Mouse (Mus musculus) heart, adult 18-20 months (tissue): ENCODE measurements at regions not wholly inside any gene's neighbourhood (a gene's known extent, or its start where the extent isn't known, plus 50 kb on each side); places are given as distances from the start of the nearest gene placed in this dataset.
A peak's percentile ranks its signal among the peaks of the same experiment; 100 is the strongest.
"Not testable (repeated sequence)": the region's sequence is repeated elsewhere in the genome, so short reads cannot be mapped to it uniquely, and the experiment has no call there.

Experiments
- DNase-seq, 2 experiments: peaks; one replicate each; pipeline ENCODE4 v3.0.0; 2021 to 2022; ENCODE audit warnings: mixed read lengths in 1 of 2

DNA sequence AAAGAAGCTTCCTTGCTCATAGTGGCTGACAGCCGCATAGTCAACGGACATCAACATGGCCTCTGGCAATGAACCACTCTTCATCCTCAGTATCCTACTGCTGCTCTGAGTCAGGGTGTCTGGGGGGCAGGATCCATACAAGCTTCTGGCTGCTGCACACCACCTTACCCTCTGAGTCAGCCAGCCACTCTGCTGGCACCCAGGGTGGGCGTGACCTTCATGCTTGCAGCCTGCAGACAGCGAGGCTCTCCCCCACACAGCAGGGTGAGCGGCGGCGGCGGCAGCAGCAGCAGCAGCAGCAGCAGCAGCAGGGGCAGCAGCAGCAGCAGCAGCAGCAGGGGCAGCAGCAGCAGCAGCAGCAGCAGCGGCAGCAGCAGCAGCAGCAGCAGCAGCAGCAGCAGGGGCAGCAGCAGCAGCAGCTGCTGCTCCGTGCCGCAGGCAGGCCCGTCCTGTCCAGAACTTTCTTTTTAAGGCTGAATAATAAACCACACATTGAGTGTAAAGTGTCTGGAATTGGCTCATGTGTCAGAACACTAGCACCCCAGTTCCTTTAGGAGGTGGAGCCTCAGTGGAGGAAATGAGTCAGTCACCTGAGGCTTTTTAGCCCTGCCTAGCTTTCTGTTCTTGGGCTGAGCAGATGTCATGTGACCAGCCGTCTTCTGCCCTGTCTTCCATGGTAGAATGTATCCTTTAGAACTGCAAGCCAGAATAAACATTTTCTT lies 186.3 kb downstream of the 1810013L24Rik start:
- no peak for DNase-seq

DNA sequence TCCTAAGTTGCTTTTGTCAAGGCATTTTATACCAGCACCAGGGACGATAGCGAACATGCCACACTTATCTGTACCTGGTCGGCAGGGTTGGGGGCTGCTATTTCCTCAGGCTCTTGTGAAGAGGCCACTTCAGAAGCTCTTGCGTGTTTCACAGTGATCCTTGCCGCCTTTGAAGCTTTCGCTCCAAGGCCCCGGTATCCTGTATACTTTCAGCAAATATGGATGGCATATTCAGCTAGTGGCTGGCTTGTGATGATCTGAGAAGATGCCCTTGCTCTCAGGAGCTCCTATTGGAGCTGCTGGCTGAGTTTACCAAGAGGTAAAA lies 186.8 kb downstream of the 1810013L24Rik start:
- DNase-seq, result no peak

DNA sequence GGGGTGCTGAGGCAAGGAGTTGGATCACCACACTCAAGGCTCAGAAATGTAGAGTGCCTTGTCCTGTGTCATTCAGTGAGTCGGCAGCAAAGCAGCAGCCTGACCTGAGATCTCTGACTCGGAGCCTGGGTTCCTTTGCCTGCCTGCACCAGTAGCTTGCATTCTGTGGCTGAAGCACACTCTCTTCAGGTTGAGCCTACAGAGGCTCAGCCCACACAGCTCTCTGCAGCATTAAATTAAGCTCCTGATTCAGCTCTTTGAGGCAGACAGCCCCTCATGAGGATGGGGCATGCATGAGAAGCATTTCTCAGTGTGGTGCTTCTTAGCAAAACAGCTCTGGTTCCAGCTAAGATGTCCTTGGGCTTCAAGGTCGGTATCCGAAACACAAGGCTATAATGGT lies 200.8 kb downstream of the 1810013L24Rik start:
- DNase-seq, result no peak

DNA sequence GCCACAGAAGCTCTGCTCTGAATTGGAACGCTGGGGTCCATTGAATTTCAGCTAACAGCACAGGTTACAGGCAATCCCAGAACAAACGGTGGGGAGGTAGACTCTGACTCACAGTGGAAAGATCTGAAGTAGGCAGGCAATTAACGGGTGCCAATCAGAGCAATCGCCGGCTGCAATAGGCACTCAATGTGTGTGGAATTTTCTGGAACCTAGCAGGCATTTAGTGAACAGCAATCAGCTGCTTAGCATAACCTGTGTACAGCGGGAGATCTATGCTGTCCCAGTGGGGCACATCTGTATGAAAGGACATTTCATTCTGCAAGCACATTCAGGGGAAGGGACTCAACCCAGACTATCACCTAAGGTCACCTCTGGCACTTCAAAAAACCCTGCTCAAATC lies 213.4 kb downstream of the 1810013L24Rik start:
- DNase-seq, result no peak

DNA sequence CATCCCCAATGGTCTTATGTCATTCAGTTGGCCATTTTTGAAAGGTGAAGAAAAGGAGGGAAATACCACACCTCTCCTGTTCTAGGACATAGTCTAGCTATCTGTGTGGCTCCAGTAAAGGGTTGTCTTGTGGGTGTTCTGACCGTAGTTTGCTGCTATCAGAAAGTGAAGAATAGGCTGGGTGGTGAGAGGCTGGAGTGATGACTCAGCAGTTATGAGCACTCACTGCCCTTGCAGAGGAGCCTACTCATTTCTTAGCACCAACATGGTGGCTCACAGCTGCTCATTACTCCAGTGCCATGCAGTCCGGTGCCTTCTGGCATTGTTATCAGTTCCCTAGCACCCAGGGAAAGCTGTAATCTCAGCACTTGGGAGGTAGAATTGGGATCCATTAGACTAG lies 217.0 kb downstream of the 1810013L24Rik start:
- DNase-seq, result no peak

DNA sequence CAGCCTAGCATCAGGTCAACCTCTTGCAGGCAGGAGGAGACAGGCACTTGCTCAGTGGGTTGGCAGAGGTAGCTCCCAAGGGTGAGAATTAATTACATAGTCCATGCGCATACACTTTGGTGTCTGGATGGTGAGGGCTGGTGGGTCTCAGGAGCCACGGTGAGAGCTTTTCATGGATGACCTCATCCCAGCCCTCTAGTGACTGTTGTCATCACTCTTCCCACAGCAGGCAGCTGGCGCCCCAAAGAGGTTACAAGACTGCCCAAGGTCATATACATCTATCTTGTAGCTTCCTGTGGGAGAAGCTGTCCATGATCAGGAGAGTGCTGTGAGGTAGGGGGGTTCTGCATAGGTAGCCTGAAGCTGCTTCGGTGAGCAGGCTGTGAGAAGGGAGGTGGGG lies 224.5 kb downstream of the 1810013L24Rik start:
- DNase-seq, result no peak

DNA sequence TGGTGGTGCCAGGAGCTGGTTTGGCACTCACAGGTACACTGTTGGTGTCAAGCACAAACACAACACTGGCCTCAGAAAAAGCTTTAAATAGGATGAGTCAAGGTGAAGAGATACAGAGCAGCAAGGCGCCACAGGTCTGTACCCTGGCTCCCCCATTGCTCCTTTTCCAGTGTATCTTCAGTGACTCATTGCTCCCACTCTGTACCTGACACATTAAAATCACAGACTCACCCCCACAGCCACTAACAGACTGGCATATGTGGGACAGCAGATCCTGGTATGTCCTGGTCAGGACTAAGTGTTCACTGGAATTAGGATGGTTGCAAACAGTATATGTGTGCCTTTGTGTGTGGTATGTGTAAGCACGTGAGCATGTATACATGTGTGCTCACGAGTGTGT lies 226.5 kb downstream of the 1810013L24Rik start:
- DNase-seq, result no peak

DNA sequence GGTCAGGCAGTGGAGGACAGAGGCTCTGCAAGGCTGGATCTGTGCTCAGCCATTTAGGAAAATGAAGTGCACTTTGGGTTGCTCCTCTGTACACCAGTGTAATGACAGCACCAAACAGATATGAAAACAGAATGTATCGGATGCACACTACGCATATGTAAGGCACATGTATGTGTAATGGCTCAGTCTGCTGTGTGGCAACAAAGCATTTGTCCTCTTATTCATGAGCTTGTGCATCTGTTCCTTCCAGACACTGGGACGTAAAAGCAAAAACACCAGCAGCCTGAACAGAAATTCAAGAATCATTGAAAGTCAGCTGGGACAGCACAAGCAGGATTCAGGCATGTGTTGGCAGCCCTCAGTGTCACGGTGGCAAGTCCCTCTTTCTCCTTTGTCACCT lies 241.6 kb downstream of the 1810013L24Rik start:
- DNase-seq, result no peak

DNA sequence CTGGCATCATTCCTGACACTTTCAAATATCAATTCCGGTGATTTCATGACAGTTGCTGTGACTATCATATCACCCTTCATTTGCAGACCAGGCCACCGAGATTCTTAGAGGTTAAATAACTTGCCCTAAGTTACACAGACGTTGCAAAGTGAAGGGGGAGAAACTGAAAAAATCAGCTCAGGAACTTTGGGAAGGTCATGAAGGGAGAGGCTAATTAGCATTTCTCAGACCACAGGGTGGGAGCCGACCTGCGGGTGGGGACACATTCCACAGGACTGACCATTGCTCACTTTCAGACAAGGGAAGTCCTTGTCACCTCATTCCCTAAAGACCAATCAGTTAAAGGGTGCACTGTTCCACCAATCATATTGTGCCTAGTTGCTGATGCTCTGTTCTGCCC lies 242.1 kb downstream of the 1810013L24Rik start:
- not testable (repeated sequence) for DNase-seq

DNA sequence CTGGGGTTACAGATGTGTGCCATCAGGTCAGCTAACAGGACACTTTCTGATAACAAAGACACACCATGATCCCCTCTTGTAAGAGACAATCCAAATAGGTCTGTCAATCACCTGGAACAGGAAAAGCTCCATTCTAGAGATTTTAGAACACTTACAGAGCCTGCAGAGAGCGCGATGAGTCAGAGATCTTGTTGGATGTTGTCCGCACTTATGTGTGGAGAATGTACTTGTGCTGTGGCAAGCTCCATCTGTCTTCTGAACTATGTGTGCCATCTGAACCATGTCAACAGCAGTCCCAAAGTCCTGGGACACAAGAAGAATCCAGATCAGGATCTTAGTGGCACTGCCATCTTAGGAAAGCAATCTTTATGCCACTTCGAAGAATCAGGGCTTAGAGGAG lies 244.4 kb downstream of the 1810013L24Rik start:
- no peak for DNase-seq

DNA sequence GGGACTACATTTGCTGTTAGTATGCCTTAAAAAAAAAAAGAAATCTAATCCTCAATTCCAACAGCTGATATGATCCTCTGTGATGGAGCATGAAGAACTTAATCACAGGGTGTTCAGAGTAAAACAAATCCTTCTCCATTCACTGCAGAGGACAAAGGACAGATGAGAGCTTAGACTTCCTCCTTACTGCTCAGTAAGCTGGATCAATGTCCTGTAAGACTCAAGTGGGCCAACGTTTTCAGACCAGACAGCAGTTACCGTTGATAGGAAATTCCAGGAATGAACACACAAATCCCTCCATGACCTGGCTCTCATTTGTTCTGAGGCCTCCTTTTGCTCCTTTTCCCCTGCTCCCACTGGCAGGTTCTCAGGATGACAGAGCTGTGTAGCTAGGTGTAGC lies 247.6 kb downstream of the 1810013L24Rik start:
- DNase-seq, result no peak

DNA sequence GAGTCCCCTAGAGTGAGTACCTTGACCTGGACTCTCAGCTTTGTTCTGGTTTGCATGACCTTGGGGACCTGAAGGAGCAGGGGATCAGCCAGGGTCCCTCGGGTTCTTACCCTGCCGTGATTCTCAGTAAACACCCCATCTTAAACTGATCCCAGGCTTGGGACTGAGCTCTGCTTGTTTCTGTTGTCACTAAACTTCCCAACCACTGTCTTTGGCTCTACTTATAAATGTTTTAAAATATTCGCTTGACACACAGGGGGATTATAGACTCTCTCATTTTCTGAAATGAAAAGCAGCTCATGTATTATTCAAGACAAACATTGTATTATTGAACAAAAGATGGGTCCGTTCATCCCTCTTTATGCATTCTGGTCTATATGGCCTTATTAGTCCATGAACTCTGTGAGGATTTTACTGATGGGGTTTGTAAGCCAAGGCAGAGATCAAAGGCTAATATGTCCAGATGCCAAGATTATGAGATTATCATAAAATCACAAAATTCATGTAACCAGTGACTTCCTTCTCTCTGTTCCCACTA lies 248.6 kb downstream of the 1810013L24Rik start:
- no peak for DNase-seq

DNA sequence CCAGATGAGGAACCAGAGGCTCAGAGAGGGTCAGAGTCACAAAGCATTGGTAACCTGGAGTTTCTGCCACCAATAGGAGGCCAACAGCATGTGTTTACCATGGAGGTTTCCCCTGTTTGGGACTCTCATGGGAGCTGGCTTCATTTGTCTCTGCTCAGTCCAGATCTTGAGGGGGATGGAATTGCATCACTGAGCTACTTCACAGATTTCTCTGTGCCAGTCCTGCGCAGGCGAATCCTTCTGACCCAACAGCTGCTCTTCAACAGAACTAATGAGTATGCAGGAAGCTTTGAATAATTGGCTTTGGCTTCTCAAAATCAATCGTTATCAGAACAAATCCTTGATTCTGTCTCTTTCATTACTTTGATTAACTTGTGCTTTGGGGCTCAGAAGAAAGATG lies 253.1 kb downstream of the 1810013L24Rik start:
- no peak for DNase-seq

DNA sequence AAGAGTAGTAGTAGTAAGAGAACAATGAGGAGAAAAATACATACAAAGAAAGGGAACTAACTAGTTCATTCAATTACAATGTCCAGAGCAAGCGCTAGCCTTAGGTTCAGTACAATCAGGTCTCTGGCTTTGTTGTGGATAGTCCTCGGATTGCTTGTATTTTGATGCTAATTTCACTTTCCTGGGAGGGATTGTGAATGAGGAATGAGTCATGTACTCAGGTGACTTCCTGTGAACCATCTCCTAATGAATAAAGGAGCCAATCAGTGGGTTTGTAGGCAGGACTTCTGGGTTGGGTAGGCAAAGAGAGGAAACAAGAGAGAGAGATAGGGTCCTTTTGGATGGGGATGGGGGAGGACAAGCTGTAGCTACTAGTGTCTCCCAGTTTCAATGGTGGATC lies 253.8 kb downstream of the 1810013L24Rik start:
- DNase-seq, result no peak

DNA sequence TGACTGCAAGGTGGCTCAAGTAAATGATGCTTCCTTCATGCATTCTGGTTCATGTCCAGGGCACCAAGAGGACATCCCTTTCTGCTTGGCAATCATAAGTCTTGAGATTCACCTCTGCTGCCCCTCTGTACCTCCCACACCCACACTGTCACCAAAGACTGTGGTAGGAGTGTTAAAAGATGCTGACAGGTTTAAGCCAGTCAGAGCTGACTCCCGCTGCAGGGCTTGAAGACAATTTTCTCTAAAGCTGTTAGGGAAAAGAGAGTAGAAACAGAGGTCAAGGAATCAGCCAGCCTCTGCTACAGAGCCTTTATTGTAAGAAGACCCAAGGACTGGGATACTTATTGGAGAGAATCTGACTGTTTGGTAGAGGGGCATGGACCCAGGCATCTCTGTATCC lies 254.7 kb downstream of the 1810013L24Rik start:
- no peak for DNase-seq

DNA sequence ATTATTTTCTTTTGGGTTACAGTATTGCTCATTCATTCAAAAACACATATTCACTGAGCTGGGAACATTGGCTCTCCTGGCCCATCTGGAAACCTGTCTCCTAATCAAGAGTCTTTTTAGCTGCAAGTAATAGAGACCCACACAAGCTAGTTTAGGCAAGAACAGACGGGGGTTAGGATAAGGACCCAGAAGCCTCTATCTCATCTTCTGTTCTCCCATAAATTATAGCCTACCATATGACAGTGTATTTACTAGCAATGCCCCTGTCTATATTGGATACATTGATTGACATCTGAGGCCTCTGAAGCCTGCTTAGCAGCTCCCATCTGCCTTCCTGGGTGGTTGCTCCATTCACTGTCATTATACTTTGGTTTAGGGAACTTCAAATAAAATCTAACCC lies 255.2 kb downstream of the 1810013L24Rik start:
- no peak for DNase-seq

DNA sequence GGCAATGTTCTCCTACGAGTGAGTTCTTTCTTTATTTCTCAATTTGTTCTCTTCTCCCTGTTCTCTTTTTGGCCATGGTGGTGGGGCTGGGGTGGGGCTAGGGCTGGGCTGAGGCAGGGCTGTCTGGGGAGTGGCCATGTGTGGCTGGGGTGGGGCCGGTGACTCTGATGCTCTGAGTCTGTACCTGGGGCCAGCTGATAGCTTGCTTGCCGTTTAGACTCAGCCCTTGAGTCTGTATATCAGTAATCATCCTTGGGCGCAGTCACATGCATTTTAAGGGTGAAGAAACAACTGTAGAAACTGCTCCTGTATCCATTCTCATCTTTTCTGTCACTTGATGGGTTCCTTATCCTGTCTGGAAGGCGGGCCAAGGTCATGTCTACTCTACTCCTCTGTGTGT lies 256.1 kb downstream of the 1810013L24Rik start:
- DNase-seq, result no peak

DNA sequence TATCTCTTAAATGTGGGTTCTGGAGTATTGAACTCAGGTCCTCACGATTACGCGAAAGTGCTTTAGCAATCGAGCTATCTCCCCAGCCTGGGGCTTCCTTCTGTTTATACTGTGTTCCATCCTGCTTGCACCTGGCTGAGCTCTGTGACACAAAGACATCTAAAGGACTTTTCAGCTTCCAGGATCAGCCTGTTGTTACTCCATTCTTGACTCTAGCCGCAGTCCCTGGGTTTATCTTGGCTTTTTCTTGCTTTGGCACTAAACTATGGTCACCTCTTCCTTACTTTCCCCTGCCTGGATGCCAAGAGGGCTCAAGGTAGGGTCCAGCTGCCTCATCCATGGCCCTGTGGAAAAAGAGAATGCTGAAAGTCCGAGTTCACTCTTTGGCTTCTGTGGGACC lies 261.9 kb downstream of the 1810013L24Rik start:
- DNase-seq, result no peak

DNA sequence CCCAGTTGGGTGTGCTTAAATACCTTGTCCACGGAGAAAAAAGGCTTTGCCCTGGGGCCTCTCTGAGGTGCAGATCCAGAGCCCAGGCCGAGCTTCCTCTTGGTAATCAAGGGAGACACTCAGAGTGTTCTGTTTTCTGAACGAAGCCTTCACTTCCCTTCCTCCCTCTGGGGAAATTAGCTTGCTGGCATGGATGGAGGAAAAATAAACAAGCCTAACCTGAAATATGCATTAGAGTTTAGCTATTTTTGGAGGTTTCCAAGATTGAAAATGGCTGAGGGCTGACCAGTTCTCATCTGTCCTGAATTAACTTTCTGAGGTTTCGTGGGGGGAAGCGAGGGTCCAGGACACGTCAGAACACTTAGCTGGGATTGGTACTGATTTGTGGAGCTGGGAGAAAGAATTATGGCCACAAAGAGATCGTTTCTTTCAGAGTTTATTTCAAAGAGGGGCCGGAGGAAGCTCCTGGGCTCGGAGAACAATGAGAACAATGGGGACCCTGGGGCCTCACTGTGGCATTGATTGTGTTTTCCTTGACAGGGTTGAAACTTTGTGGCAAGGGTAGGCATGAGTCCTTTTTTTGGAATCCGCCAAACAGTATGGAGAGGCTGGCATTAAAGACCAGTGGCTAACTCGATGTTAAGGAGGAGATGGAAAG lies 262.4 kb downstream of the 1810013L24Rik start:
- DNase-seq, result peak; percentile 19 to 42

DNA sequence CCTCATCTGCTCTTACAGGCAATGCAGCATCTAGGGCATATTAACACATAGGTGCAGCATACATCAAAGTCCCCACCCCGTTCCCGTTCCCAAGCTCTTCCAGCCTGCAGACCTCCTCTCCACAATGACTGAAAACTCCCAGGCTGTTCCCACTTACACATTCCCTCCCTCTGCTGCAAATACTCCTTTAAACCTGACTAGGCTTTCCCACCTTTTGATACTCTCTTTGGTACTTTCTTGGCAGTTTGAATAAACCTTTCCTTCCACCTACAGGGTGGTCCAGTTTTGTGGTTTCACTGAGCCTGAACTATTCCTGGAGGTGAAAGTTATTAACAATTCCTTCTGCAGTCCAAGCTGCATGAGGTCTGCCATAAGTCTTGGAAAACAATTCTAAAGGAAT lies 263.7 kb downstream of the 1810013L24Rik start:
- no peak for DNase-seq

DNA sequence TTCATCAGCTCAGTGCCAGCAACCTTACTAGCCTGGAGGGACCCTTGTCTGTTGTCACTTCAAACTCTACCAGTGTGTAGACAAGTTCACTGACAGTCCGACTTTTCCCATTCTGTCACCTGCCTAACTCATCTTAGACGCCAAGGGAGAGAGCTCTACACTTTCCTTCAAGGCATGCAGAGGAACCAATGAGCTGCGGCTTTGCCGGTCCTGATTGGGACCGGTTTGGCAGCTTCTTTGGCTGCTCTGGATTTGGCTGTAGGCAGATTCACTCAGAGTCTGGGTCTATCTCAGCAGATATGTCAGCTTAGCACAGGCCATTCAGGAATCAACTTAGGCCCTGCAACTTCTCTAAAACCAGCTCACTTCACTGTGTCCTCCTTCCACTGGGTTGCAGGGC lies 264.3 kb downstream of the 1810013L24Rik start:
- no peak for DNase-seq

DNA sequence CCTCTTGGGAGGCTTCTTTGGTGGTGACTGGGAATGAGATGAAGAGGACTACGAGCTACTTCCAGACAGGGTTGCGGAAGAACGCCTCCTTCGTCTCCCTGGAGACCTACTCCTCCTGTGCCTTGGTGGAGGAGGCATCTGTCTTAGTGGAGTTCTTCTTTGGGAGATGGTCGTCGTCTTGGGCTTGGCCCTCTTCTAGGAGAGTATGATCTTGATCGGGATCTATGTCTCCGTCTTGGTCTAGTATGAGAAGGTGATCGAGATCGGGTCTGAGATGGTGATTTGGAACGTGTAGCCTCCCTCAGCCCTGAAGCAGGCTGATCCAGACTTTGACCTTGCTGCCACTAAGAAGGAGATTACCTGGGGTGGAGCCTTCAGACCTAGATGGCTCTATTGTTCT lies 276.3 kb downstream of the 1810013L24Rik start:
- DNase-seq, result no peak

DNA sequence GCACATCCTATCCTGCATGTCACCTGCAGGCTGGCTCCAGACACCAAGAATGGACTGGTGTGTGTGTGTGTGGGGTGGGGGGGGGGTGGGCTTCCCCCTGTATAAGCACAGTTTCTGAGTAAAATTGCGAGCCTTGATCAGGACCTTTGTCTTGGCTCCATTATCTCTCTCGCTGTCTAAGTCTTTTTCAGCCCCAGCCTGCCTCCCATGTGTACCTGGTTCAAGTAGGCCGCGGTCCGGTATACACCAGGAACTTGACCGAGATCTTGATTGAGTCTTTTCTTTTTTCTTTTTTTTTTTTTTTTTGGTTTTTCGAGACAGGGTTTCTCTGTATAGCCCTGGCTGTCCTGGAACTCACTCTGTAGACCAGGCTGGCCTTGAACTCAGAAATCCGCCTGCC lies 276.8 kb downstream of the 1810013L24Rik start:
- DNase-seq, result not testable (repeated sequence)

DNA sequence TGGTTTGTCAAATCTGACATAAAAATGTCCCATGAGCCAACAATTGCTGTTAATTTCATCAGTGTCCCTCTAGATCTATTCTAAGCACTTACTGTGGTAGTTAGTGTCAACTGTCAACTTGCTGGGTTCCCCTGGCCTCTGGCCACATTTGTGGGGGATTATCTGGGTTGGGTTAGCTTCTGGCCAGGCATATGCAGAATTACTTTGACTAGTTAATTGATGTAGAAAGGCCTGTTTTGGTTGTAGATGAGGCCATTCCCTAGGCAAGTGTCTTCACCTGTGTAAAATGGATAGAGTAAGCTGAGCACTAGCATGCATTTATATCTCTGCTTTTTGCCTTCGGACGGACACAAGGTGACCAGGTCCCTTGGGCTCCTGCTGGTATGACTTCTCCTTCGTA lies 283.9 kb downstream of the 1810013L24Rik start:
- DNase-seq, result no peak
